Mouse (Mus musculus) kidney, adult 2 months (tissue): ENCODE results near the gene Krtap29-1.

ENCODE experiments used
- CTCF ChIP-seq: fragments of 200-500 bp; conservative IDR thresholded peaks from 2 replicates; pipeline ENCODE4 v1.5.1; 2011; ENCODE audit warnings: low read depth, mild to moderate bottlenecking, control low read depth, low read length, moderate library complexity, mixed read lengths; ENCODE audit not compliant: insufficient read depth, insufficient read length
- POLR2A ChIP-seq: fragments of 200-500 bp; IDR thresholded peaks from one replicate; pipeline ENCODE4 v1.6.1; 2011; ENCODE audit warnings: low read depth, low read length, control low read depth

DNA sequence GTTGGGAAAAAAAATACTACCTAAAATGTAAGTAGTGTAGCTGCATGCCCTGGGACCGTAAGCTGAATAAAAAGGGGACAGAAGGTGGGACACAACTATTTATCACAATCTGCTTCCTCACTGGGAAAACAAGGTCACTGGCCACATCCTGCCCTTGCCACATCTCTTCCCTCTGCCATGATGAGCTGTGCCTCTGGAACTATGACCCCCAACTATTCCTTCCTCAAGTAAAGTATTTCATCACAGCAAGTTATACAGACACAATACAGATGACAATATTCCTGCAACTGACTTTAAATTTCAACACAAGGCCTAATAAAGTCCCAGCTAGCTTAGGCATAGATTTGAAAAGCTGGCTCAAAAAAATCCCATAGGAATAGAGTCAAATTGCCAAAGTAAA lies 40.6 kb upstream of the Krtap29-1 start:
- no peak for TF ChIP-seq POLR2A
- no peak for TF ChIP-seq CTCF
